Mouse (Mus musculus): ENCODE data around the gene Gsta1.

DNA sequence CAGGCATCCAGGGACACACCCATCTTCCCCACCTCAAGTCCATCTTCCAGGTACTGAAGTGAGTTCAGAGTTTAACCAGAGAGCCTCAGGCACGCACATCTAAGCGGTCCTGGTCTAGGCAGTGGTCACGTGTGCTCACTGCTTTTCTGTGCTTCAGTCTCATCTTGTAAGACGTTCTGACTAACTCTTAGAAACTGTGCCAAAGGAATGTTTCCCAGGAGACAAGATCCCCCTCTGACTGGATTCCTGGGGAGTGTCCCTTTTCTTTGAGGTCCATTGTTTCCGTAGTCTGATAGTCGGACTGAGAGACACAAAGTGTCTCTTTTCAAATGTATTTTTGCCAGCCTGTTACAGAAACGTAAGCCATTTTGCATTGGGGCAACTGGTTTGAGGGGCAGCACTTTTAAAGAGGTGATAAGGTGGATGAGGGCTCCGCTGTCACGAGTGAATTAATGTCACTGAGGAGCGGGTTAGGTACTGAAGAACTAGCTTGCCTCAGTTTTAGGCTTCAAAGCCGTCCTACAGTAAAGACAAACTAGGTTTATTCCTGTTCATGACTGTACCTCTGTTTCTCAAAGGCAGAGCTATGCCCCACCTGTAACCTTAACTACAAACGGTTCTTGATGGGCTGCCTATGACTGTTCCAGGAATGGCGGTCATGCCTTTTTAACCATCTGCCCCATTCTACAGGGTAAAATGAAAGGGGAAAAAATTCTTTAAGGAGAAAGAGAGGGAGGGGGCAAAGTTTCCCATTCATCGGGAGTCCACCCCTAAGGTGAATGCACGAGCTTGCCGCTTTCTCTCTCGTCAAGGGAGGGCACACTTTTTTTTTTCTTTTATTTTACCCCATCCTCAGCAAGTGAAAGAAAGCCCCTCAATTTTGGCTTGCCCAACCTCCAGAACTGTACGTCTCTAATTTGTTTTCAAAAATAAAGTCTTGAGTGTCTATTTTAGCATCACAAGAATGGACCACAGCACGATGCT is 39.5 kb upstream of the Gsta1 start:
- TF ChIP-seq CTCF (IDR thresholded peaks at IDR 0.05): no peak
- TF ChIP-seq EP300 (IDR thresholded peaks at IDR 0.05): no peak

All from lung, postnatal 0 days (tissue).